Mouse (Mus musculus): ENCODE data around the gene Acadvl. TPM values are rescaled to one million over a fixed set of nuclear protein-coding genes. Genes with fewer than 3 reads are reported as not detected.

The Acadvl gene
- 66.8 and 70.4 TPM in 2 replicates for polyA plus RNA-seq (2016; fragmentation: Nextera tagmentation; extraction: Ambion mirVana)

GRCm38 (mm10) chr11:70014880-70015558 is at the start of gene Acadvl:
Gene Acadvl, minus strand, starts transcription at chr11:70015411.
- H3K36me3 ChIP-seq, result peaks cover 45% of the 10 kb centered on the region
- peak within 1 kb of the TSS; percentile 52 for H3K4me3 ChIP-seq
- peak within 1 kb of the TSS; percentile 78 for H3K4me2 ChIP-seq (replicated peaks)
- H3K9ac ChIP-seq, result peak within 1 kb of the TSS; percentile 61
- no peaks in the 10 kb centered on the region for H3K9me3 ChIP-seq
- peaks cover 40% of the 10 kb centered on the region for H3K4me1 ChIP-seq
- no peaks in the 10 kb centered on the region for H3K27me3 ChIP-seq
- under 1% methylated on average over 35 of the region's 35 CpGs for WGBS
- H3K27ac ChIP-seq, result peak within 1 kb of the TSS; percentile 20; the same call in 1 of the 2 replicates
- peak; percentile 77 for ATAC-seq (ENCODE audit: insufficient number of reproducible peaks, insufficient read depth, low FRiP score, low TSS enrichment)

- H3K9ac ChIP-seq, result no peak overlapping the region
- H3K27ac ChIP-seq, result no peak overlapping the region
- H3K27me3 ChIP-seq, result no peaks in the 10 kb centered on the region
- H3K9me3 ChIP-seq, result no peaks in the 10 kb centered on the region
- no peaks in the 10 kb centered on the region for H3K36me3 ChIP-seq
- no peak for ATAC-seq (ENCODE audit: insufficient number of reproducible peaks, insufficient read depth, low FRiP score, low TSS enrichment)
- H3K4me3 ChIP-seq, result no peak overlapping the region
- 68% methylated on average over 3 of the region's 3 CpGs for WGBS
- H3K4me1 ChIP-seq, result peaks cover 5% of the 10 kb centered on the region; the same call in 1 of the 2 replicates
- no peak overlapping the region for H3K4me2 ChIP-seq (replicated peaks)
Measured at GRCm38 (mm10) chr11:70063053-70063452, 47.8 kb upstream of the Acadvl start.

GRCm38 (mm10) chr11:70059930-70060329 is 44.7 kb upstream of the Acadvl start:
- ATAC-seq (ENCODE audit: insufficient number of reproducible peaks, insufficient read depth, low FRiP score, low TSS enrichment), result no peak
- Histone ChIP-seq H3K4me3 (no peak overlapping the region), H3K4me2 (replicated peaks) (no peak overlapping the region), H3K36me3 (no peaks in the 10 kb centered on the region), H3K27me3 (peaks cover 3% of the 10 kb centered on the region; the same call in 1 of the 2 replicates), H3K4me1 (peaks cover 6% of the 10 kb centered on the region; the same call in 1 of the 2 replicates), H3K9ac (no peak overlapping the region), H3K27ac (no peak overlapping the region), H3K9me3 (no peaks in the 10 kb centered on the region)
- WGBS, result 54% methylated on average over 6 of the region's 6 CpGs

- Histone ChIP-seq H3K4me1 (peaks cover 6% of the 10 kb centered on the region; the same call in 1 of the 2 replicates), H3K9ac (no peak overlapping the region), H3K9me3 (no peaks in the 10 kb centered on the region), H3K27ac (no peak overlapping the region), H3K4me2 (replicated peaks) (no peak overlapping the region), H3K4me3 (no peak overlapping the region), H3K36me3 (no peaks in the 10 kb centered on the region), H3K27me3 (peaks cover 4% of the 10 kb centered on the region; the same call in 1 of the 2 replicates)
- no peak for ATAC-seq (ENCODE audit: insufficient number of reproducible peaks, insufficient read depth, low FRiP score, low TSS enrichment)
- WGBS, result 77% methylated on average over 9 of the region's 9 CpGs
Measured at GRCm38 (mm10) chr11:70057805-70058204, 42.6 kb upstream of the Acadvl start.

- H3K36me3 ChIP-seq, result no peaks in the 10 kb centered on the region
- no peaks in the 10 kb centered on the region for H3K9me3 ChIP-seq
- H3K27ac ChIP-seq, result no peak overlapping the region
- H3K4me3 ChIP-seq, result no peak overlapping the region
- H3K9ac ChIP-seq, result 0 out of 2 replicates have a peak overlapping the region, but pooled peaks have one; percentile 36
- 28% methylated on average over 18 of the region's 18 CpGs for WGBS
- H3K27me3 ChIP-seq, result peaks cover 4% of the 10 kb centered on the region; the same call in 1 of the 2 replicates
- H3K4me1 ChIP-seq, result peaks cover 6% of the 10 kb centered on the region; the same call in 1 of the 2 replicates
- ATAC-seq (ENCODE audit: insufficient number of reproducible peaks, insufficient read depth, low FRiP score, low TSS enrichment), result peak; percentile 48; the same call in 1 of the 2 replicates
- peak overlapping the region; percentile 26; the same call in 1 of the 2 replicates for H3K4me2 ChIP-seq (replicated peaks)
Measured at GRCm38 (mm10) chr11:70055618-70056214, 40.5 kb upstream of the Acadvl start.

GRCm38 (mm10) chr11:70053898-70054570 is 38.8 kb upstream of the Acadvl start, which contains the start of gene Asgr1:
Gene Asgr1, plus strand, starts transcription at chr11:70054085.
- H3K27me3 ChIP-seq, result peaks cover 4% of the 10 kb centered on the region; the same call in 1 of the 2 replicates
- H3K4me1 ChIP-seq, result peaks cover 6% of the 10 kb centered on the region; the same call in 1 of the 2 replicates
- H3K4me2 ChIP-seq (replicated peaks), result no peak within 1 kb of the TSS
- no peak within 1 kb of the TSS for H3K4me3 ChIP-seq
- 74% methylated on average over 10 of the region's 10 CpGs for WGBS
- H3K27ac ChIP-seq, result no peak within 1 kb of the TSS
- H3K9ac ChIP-seq, result no peak within 1 kb of the TSS
- H3K36me3 ChIP-seq, result no peaks in the 10 kb centered on the region
- H3K9me3 ChIP-seq, result no peaks in the 10 kb centered on the region
- no peak for ATAC-seq (ENCODE audit: insufficient number of reproducible peaks, insufficient read depth, low FRiP score, low TSS enrichment)

GRCm38 (mm10) chr11:70053156-70053555 is 37.9 kb upstream of the Acadvl start:
- no peak overlapping the region for H3K9ac ChIP-seq
- H3K4me2 ChIP-seq (replicated peaks), result no peak overlapping the region
- peaks cover 4% of the 10 kb centered on the region; the same call in 1 of the 2 replicates for H3K27me3 ChIP-seq
- H3K9me3 ChIP-seq, result no peaks in the 10 kb centered on the region
- H3K4me1 ChIP-seq, result peaks cover 6% of the 10 kb centered on the region; the same call in 1 of the 2 replicates
- H3K4me3 ChIP-seq, result no peak overlapping the region
- 72% methylated on average over 7 of the region's 7 CpGs for WGBS
- H3K36me3 ChIP-seq, result no peaks in the 10 kb centered on the region
- no peak for ATAC-seq (ENCODE audit: insufficient number of reproducible peaks, insufficient read depth, low FRiP score, low TSS enrichment)
- no peak overlapping the region for H3K27ac ChIP-seq

- no peaks in the 10 kb centered on the region for H3K9me3 ChIP-seq
- peaks cover under 1% of the 10 kb centered on the region; the same call in 1 of the 2 replicates for H3K27me3 ChIP-seq
- no peak overlapping the region for H3K4me3 ChIP-seq
- no peak for ATAC-seq (ENCODE audit: insufficient number of reproducible peaks, insufficient read depth, low FRiP score, low TSS enrichment)
- no peak overlapping the region for H3K9ac ChIP-seq
- peaks cover 5% of the 10 kb centered on the region; the same call in 1 of the 2 replicates for H3K36me3 ChIP-seq
- H3K4me1 ChIP-seq, result no peaks in the 10 kb centered on the region
- H3K27ac ChIP-seq, result no peak overlapping the region
- H3K4me2 ChIP-seq (replicated peaks), result no peak overlapping the region
- 63% methylated on average over 10 of the region's 10 CpGs for WGBS
Measured at GRCm38 (mm10) chr11:70049816-70050215, 34.6 kb upstream of the Acadvl start.

- WGBS, result 31% methylated on average over 6 of the region's 6 CpGs
- Histone ChIP-seq H3K36me3 (peaks cover 9% of the 10 kb centered on the region; the same call in 1 of the 2 replicates), H3K4me2 (replicated peaks) (no peak overlapping the region), H3K9ac (no peak overlapping the region), H3K4me3 (no peak overlapping the region), H3K4me1 (no peaks in the 10 kb centered on the region), H3K27ac (no peak overlapping the region), H3K27me3 (no peaks in the 10 kb centered on the region), H3K9me3 (no peaks in the 10 kb centered on the region)
- no peak for ATAC-seq (ENCODE audit: insufficient number of reproducible peaks, insufficient read depth, low FRiP score, low TSS enrichment)
Measured at GRCm38 (mm10) chr11:70049366-70049765, 34.2 kb upstream of the Acadvl start.

- no peaks in the 10 kb centered on the region for H3K9me3 ChIP-seq
- no peaks in the 10 kb centered on the region for H3K4me1 ChIP-seq
- no peaks in the 10 kb centered on the region for H3K27me3 ChIP-seq
- peak overlapping the region; percentile 17; the same call in 1 of the 2 replicates for H3K27ac ChIP-seq
- WGBS, result 23% methylated on average over 9 of the region's 9 CpGs
- peaks cover 46% of the 10 kb centered on the region for H3K36me3 ChIP-seq
- no peak overlapping the region for H3K9ac ChIP-seq
- no peak overlapping the region for H3K4me3 ChIP-seq
- 0 out of 2 replicates have a peak, but pooled peaks have one; percentile 29 for ATAC-seq (ENCODE audit: insufficient number of reproducible peaks, insufficient read depth, low FRiP score, low TSS enrichment)
- H3K4me2 ChIP-seq (replicated peaks), result no peak overlapping the region
Measured at GRCm38 (mm10) chr11:70045435-70045834, 30.2 kb upstream of the Acadvl start.

GRCm38 (mm10) chr11:70043665-70044064 is 28.5 kb upstream of the Acadvl start:
- 78% methylated on average over 7 of the region's 7 CpGs for WGBS
- Histone ChIP-seq H3K4me1 (no peaks in the 10 kb centered on the region), H3K36me3 (peaks cover 63% of the 10 kb centered on the region), H3K27ac (no peak overlapping the region), H3K4me2 (replicated peaks) (no peak overlapping the region), H3K9me3 (no peaks in the 10 kb centered on the region), H3K4me3 (no peak overlapping the region), H3K27me3 (no peaks in the 10 kb centered on the region), H3K9ac (no peak overlapping the region)
- no peak for ATAC-seq (ENCODE audit: insufficient number of reproducible peaks, insufficient read depth, low FRiP score, low TSS enrichment)

All from embryonic facial prominence, embryonic 12.5 days (tissue).